Mouse (Mus musculus) mature B cell (primary cell): ENCODE data around the gene Ptpn6.
"Not testable (repeated sequence)": the region's sequence is repeated elsewhere in the genome, so short reads cannot be mapped to it uniquely, and the experiment has no call there.

Source experiments
- in situ Hi-C: fragments of 300-500 bp; cut with MboI; formaldehyde crosslinking; loops from 2 replicates; pipeline ENCODE4 v1.14.3; 2019

Ptpn6 gene

DNA sequence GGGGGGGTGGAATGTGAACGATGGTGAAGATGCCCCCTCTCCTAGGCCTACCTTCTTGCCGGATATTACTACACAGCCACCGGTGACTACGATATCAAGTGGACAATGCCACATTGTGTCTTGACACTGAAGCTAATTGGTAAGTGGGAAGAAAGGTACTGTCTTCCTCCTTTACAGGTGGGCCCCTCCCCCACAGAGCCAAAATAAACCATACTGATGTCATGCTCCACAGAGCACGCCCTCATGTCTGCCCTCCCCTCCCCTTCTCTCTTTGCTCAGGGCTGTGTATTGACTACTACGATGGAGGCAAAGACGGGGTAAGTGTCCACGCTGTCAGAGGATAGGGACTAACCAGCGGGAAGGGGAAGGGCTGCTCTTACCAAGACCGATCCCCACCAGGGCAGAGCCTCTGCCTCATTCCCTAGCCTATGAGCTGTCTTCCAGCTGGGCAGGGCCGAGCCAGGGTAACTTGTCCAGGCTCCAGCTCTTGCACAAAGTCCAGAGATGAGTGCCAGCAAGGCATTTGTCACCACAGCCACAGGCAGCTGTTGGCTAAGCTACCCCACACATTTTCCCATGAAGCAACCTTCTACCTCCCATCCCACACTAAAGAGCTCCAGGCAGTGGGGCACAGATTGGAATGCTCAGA lies 38.4 kb downstream of the Ptpn6 start:
- in situ Hi-C loops, result no loop called here

DNA sequence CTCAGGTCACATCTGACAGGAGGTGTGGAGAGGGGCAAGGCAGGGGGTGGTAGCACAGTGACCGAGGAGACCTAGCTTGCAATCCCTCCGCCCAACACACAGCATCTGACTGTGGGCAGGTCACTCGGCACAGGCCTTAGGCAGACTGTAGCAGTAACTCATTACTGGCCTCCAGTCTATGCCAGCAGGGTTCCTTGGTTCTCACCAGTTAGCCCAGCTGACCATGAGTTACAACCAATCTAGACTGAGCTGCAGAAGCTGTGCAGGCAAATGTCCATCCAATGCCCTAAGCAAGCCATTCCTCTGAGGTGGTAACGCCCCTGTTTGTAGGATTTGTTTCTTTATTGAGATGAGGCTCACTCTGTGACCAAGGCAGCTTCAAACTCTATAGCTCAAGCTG lies 39.1 kb downstream of the Ptpn6 start:
- in situ Hi-C loops, result no loop called here

DNA sequence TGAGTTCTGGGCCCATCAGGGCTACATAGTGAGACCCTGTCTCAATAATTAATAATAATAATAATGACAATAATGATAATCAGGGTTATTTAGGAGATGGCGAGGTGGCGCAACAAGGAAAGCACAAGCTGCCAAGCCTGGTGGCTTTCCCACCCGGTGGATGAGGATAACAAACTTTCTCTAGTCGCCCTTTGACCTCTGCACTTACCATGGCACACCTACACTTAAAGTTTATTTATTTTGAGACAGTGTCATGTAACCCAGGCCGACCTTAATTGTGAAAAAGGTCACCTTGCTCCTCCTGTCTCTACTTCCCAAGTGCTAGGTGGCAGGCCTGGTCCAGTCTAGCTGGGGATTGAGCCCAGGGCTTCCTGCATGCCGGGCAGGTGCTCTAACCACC lies 39.8 kb downstream of the Ptpn6 start:
- in situ Hi-C loops, result no loop called here

DNA sequence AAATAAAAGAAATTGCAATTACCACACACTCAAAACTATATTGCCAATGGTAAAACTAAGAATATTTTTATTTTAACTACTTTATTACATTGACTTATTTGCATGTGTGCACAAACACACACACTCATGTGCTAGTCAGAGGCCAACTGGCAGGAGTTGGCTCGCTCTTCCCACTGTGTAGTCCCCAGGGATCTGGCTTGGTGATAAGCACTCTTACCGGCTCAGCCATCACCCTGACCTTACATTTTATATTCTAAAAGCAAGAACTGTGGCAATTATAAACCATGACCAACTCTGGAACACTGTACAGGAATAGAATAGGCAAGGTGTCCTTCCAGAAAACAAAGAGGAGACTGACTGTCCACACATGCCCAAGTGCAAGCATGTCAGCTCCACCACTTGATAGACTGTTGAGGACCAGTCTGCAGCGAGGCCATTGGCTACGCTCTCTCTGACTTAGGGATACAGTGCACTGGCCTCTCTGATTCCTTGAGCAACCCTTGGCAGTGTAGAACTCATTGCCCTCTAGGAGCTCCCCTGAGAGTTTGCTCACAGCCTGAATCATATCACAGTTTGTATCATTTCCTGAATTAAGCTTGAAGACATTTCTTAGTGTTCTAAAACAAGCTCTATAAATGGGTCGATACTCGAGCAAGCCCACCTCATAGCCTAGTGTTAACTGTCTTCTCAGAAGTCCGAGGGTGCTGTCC lies 41.9 kb downstream of the Ptpn6 start:
- in situ Hi-C loops, result no loop called here

DNA sequence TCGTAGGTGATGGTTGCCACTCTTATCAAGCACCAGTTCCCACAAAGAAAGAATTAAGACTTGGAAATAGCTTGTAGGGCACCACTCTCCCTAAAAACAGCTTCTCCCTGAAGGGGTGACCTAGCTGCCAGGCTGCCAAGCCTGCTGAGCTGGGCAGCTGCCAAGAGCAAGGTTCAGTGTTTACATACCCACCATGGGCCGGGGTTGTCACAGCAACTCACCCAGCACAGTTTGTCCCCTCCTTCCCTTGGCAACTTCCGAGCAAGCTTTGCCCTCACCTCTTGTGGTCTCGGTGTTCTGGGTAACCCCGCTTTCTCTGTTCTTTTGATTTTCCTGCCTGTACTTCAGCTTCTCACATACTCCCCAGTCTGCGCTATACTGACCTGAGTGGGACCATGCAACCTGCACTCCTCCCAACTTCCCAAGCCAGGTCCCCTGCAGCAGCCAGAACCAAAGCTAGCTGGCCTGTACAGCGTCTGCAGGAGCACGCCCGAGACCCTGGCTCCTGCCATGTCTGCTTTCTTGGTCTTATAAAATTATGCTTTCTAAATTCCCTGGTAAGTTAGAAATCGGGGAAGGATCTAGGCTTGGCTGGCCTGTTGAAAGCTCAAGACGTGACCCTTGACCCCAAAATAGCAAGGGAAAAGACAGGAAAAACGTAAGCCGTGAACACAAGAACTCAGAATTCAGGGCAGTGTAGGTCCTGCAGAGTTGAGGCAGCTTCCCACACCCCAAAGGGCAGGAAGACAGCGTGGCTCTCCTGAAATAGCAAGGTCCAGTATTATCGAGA lies 44.2 kb downstream of the Ptpn6 start:
- in situ Hi-C loops, result no loop called here

DNA sequence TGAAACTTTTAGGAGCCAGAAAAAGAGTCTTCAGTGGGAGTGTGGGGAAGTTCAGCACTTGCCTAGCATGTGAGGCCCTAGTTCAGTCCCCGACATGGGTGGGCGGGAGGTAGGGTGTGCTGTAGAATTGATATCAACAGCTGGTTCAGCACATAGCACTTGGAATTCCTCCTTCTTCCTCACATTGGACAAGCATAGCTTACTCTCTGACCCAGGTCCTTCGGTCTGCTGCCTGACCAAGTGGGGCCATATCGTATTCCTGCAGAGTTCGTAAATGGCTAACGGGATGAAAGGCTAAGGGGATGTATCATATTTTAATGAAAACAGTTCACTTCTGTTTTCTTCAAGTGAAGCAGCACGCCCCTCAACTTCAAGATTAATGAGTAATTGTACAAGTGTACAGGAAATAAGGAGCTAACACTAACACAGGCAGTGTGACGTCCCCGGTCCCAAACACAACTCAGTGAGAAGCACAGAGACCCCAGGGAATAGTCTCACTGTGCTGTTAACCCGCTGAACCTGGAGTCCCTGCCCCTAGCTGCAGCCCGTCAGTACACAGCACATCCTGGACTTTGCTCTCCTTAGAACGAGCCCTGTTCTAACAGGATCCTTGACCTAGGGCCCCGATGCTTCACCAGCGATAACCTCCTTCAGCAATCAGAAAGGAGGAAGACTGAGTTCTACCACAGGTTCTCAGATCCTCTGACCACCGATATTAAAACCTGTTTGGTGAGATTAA lies 45.1 kb downstream of the Ptpn6 start:
- in situ Hi-C loops, result no loop called here

DNA sequence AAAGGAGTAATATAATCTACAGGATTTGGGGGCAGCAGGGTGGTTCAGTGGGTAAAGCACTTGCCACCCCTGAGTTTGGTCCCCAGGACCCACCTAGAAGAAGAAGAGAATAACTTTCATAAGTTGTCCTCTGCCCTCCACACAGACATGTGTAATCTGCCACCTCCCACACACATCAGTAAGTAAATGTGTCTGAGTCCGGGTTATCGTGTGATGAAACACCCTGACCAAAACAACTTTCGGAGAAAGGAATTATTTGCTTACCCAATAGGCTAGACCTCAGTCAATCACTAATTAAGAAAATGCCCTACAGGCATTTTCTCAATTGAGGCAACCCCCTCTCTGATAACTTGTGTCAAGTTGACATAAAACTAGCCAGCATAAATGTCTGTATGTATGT lies 48.0 kb downstream of the Ptpn6 start:
- in situ Hi-C loops, result no loop called here

DNA sequence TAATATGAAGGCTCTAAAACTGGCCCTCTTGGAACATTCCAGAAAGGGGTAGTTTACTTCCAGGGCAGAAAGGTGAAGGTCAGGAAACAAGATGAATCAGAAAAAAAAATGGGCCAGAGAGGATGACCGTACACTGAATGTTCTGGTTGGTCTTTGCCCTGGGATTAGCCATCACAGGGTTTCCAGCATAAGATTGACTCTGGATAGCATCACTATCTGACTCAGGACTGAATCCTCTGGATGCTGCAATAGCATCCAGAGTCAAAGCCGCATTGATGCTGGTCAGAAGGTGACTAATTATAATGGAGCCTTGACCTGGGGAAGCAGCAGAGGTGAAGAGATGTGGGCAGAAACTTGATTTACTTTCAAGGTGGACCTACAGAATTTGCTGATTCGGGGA lies 49.5 kb downstream of the Ptpn6 start:
- in situ Hi-C loops, result no loop called here

DNA sequence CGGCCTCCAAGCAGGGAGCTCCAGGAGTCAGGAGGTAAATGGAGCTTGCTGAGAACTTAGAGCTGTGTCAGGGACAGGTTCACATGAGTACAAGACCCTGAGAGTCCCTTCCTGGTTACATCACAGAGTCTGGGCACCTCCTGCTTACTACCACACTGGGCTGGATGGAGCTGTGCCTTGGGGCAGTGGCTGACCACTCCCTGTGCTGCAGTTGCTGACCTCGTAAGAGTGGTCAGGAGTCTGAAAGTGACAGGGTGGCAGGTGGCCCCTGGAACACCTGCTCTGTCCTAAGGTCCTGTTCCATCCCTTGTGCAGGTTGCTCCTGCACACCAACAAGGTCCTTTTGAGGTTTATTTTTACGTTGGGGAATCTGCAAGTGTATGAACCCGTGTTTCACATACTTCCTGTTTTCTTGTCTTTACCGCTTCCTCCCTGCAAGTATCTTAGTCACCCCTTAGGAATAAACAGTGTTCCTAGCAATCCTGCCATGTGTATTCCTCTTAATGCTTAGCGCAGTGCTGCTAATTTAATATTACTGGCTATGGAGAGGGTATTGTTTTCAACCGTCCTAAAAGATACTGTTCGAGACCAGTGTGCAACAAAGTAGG lies 50.3 kb downstream of the Ptpn6 start:
- in situ Hi-C loops, result no loop called here

DNA sequence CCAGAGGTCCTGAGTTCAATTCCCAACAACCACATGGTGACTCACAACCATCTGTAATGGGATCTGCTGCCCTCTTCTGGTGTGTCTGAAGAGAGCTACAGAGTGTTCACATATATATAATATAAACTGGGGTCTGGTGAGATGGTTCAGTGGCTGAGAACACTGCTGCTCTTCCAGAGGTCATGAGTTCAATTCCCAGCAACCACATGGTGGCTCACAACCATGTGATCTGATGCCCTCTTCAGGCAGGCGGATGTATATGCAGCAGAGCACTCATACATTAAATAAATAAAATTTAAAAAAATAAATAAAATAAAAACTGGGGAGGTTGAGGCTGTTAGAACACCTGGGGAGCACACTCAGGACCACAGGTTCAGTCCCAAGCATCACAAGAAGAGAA lies 51.9 kb downstream of the Ptpn6 start:
- in situ Hi-C loops, result not testable (repeated sequence)

DNA sequence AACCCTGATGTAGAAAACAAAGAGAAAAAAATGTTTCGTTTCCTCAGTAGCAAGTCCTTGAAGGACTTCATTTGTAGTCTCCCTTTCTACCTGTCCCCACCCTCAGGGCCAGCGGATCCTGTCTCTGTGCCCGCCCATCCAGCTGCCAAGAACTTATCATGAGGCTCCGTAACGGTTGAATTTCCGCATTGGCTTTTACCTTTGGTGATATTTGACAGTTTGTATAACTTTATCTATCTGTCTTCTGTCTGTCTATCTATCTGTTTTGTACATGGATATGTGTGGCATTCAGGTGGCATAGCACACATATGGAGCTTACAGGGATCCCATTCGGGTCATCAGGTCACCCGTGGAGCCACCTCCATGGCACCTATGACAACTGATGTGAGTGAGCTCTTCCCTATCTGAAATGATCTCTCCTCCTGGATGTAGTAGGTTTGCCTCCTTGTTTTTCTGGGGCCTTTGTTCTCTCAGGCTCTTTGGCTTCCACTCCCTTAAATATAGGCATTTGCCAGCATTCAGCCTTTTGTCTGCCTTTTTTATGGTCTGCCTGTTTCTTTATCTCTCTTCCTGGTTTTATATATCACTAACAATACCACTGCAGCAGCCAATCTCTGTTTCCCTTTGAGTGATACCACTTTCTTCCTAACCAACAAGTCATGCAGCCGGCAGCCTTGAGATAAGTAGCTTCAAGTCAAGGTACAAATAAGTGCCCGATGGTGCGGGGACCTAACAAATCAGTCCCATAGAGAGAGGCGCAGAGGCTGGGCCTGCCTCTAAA lies 52.7 kb downstream of the Ptpn6 start:
- in situ Hi-C loops, result no loop called here

DNA sequence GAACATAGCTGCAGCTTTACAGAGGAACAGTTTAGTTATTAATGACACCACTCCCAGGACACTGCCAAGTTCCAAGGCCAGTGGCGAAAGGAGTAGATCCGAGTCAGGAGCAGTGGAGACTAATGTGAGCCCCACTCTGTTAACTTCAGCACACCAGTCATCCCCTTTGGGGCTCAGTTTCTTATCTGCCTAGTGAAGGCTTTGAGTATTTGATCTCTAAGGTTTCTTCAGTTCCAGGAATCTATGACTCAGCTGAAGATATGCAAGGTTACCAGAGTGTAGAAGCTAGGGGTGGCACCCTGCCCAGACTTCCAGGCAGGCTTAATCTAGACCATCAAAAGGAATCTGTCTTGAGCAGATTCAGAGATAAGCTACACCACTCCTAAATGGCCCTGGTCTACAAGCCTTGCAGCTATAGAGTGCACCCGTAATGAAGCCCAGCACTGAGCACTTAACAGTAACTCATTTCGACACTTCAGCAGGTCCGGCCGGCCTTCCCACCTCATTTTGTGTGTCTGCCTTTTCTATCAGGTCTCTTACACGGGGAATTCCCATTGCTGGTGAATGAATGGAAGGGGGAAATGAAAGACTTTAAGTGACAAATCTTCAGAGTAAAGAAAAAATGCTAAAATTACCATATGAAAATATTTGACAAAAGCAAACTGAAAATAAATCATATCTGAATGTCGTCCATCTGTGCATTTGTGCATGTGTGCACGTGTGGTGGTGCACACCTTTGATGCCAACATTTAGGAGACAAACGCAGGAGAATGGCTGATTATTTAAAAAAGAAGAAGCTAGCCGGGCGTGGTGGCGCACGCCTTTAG lies 54.7 kb downstream of the Ptpn6 start:
- in situ Hi-C loops, result no loop called here

DNA sequence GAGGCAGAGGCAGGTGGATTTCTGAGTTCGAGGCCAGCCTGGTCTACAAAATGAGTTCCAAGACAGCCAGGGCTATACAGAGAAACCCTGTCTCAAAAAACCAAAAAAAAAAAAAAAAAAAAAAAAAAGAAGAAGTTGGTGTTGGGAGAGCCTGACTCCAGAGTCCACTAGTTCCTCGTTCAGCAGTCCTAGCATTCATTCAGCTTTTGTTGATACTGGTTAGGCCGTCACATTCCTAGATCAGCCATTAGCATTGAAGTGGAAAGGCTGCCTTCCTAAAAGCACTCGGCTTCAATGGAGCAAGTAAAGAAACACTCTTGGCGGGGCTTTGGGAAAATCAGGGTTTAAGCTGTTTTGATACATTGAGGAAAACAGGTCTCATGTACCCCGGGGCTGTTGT lies 56.2 kb downstream of the Ptpn6 start:
- in situ Hi-C loops, result not testable (repeated sequence)

DNA sequence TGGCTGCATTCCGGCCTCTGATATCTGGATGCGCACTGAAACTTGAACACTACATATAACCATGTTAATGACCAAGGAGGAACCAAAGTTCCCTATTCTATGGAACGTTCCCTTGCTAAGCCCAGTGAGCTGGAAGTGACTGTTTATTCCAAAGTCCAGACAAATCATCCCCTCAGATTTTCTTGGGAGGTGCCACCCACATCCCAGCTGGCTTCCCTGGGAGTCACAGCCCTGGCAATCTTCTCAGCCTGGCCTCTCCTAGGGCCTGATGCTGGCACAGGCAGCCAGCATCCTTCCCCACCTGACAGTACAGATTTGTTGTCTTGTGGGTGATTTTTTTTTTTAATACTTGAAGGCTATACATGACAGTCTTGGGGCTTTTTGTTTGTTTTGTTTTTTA lies 59.0 kb downstream of the Ptpn6 start:
- in situ Hi-C loops, result no loop called here

DNA sequence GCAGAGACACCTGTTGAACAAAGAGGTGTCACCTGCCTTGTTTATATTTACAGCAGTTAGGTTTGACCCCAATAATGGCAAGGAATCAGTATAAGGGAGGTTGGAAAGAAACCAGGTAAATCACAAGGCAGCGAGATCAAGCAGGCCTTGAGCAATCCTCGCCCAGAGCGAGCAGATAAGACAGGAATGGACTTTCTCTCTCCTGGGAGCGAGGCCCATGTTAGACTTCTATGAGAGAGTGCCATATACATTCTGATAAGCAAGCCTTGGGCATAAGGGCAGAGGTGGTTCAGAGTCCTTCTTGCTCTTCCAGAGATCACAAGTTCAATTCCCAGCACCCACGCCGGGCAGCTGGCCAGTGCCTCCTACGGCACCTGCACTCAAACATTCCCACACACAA lies 59.7 kb downstream of the Ptpn6 start:
- in situ Hi-C loops, result no loop called here

DNA sequence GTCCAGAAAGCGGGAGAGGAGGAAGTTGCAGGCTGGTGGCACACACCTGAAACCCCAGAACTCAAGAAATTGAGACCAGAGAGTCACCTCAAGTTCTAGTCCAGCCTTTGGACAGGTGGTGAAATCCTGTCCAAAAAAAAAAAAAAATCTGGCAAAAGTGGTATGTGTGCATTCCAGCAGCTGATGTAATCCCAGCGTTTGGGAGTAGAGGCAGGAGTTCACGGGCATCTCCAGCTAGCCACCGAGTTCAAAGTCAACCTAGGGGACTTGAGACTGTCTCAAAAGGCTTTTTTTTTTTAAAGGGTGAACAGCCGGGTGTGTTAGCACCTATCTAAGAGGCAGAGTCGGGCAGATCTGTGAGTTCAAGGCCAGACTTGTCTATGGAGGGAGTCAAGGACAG lies 62.3 kb downstream of the Ptpn6 start:
- in situ Hi-C loops, result no loop called here

DNA sequence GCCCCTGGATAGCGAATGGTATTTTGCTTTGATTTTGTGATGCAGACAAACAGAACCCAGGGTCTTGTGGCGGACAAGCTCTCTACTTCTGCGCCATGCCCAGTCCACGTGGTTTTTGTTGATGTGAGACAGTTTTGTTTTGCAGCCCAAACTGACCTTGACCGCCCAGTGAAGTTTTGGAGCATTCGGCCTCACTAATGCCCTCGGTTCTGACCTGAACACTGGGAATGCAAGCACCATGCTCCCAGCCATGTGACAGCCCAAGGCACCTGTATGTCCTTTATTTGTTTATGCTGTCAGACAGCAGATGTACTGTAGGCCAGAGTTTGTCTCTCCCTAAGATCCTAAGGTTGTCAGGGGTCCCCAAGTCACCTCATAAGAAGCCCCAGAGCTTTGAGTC lies 63.9 kb downstream of the Ptpn6 start:
- in situ Hi-C loops, result no loop called here

DNA sequence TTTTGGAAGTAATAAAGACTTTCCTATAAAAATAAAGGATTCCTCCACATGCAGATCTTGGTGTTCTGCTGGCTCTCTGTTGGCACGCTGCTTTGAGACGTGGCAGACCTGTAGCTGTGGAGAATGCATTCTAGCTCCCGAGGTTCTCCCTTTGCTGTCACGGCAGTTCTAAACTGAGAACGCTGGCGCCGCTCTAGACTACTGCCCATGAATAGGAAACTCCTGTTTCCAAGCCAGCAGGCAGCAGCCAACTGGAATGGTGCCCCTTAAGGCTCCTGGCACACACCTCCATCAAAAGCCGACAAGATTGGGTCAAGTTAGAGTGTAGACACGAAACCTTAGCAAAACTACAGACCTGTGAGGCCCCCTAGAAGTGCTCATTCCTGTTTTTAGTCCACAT lies 64.9 kb downstream of the Ptpn6 start:
- in situ Hi-C loops, result no loop called here

DNA sequence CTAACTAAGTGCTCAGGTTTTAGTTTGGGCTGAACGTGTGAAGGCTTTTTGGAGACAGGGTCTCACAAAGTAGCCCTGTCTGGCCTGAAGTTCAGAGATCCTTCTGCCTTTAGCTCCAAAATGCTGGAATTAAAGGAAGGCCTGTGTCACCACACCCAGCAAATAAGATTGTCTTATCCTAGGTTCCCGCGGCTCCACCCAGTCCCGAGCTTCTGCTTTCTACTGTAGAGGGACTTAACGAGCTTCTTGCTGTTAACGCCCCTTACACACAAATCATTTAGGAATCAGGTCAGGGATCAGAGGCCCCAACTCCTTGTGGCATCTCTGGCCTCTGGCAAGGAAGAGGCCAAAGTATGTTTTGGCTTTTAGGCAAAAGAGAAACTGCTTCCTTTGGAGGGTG lies 66.4 kb downstream of the Ptpn6 start:
- in situ Hi-C loops, result no loop called here
